Mouse (Mus musculus): Measurements from ENCODE around the gene Gramd1b. TPM values are rescaled to one million over a fixed set of nuclear protein-coding genes. Genes with fewer than 3 reads are reported as not detected.

Gene Gramd1b
- polyA plus RNA-seq (2015; fragmentation: Nextera tagmentation; extraction: Ambion mirVana) = 3.0 and 3.9 TPM in 2 replicates

DNA sequence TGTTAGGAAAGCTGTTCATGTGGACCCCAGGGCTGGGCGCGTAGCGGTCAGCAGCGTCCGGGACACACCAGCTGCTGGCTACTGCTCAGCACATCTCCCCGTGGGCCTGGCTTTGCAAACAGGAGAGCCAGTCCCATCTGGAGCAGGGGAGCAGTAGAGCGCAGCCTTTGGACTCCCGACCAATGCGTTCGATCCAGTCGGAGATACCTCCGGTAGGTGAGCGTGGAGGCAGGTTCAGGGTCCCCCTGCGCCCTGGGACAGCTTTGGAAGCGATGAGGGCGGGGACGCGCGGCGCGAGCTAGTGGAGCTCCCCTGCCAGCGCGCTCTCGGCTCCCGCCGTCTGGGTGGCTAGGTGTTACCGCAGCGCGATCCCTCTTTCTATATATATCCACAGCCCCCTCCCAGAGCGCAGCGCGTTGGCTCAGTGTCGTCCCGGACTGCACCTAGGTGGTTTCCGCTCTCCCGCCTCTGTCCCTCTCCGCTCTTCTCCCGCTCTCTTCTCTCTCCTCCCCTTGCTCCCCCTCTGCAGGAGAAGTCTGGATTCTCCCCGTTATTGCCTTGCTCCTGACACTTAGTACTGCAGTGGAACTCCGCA is at the start of gene Gramd1b:
TSS of gene Gramd1b (minus strand) at position 357 of the 595 bp plus-strand sequence.
- Histone ChIP-seq H3K36me3 (no peaks in the 10 kb centered on the region), H3K27me3 (replicated peaks) (peaks cover 21% of the 10 kb centered on the region), H3K4me3 (replicated peaks) (peak within 1 kb of the TSS; percentile 40), H3K27ac (no peak within 1 kb of the TSS), H3K4me1 (replicated peaks) (0 out of 2 replicates have a peak, but pooled peaks cover 7% of the 10 kb centered on the region), H3K9ac (peak within 1 kb of the TSS; percentile 29), H3K9me3 (no peaks in the 10 kb centered on the region), H3K4me2 (replicated peaks) (peak within 1 kb of the TSS; percentile 85)
- ATAC-seq = peak; percentile 73
- under 1% methylated on average over 40 of the region's 40 CpGs for WGBS

DNA sequence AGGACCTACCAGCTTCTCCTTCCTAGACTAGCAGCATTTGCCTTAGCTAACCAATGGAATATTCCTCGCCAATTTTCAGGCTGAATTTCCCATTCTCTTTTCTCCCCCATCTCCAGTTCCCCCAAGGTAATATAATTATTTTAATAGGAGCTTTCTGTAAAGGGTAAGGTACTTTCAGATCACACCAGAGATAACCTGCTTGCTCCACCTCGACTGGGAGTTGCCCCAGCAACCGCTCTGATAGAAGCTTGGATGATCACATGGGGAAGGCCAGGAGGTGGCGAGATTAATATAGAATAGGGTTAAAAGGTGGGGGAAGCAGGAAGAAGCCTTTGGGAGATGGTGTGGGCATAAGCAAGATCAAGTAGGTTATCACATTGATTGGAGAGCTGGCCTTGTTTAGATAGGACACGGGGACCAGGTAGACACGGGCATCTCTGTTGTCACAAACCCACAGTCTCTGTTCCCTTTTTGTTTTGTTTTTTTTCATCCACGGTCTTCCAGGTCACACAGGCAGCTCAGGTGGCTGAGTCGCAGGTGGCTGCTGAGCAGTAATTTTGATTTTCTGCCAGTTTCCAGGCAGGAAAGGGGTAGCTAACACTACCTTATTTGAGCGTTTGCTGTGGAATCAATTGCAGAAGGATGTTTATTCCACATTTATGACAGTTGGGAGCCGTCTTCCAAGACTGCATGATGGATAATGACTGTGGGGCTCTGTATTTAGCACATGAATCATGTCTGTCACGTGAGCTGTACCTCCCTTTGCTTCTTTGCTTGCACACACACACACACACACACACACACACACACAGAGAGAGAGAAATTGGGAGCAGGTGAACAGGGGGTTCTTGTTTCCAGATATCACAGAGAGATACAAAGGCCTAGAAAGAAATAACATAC is 47.8 kb upstream of the Gramd1b start:
- Histone ChIP-seq H3K27ac (no peak overlapping the region), H3K4me3 (replicated peaks) (no peak overlapping the region), H3K4me2 (replicated peaks) (no peak overlapping the region), H3K9me3 (no peaks in the 10 kb centered on the region), H3K9ac (no peak overlapping the region), H3K27me3 (replicated peaks) (no peaks in the 10 kb centered on the region), H3K4me1 (replicated peaks) (no peaks in the 10 kb centered on the region; the same call in 1 of the 2 replicates), H3K36me3 (no peaks in the 10 kb centered on the region)
- ATAC-seq = no peak
- WGBS = 52% methylated on average over 11 of the region's 11 CpGs

DNA sequence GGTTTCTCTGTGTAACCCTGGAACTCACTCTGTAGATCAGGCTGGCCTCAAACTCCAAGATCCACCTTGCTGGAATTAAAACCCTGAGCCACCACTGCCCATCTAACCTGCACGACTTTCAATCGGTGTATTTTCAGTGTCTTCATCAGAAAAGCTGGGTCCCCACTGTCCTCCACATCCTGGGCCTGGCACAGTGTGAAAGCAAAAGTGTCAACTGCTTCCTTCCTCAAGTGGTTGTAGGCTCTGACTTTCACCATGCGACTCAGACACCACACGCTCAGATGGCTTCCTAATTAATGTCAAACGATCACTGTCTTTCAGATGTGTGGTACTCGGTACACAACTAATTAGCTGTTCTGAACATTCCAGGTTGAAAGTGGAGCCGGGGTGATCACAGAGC is 45.9 kb upstream of the Gramd1b start:
- Histone ChIP-seq H3K27ac (no peak overlapping the region), H3K4me2 (replicated peaks) (no peak overlapping the region), H3K4me1 (replicated peaks) (no peaks in the 10 kb centered on the region; the same call in 1 of the 2 replicates), H3K36me3 (no peaks in the 10 kb centered on the region), H3K4me3 (replicated peaks) (no peak overlapping the region), H3K9me3 (no peaks in the 10 kb centered on the region), H3K27me3 (replicated peaks) (no peaks in the 10 kb centered on the region), H3K9ac (no peak overlapping the region)
- ATAC-seq = no peak
- WGBS = 80% methylated on average over 7 of the region's 7 CpGs

DNA sequence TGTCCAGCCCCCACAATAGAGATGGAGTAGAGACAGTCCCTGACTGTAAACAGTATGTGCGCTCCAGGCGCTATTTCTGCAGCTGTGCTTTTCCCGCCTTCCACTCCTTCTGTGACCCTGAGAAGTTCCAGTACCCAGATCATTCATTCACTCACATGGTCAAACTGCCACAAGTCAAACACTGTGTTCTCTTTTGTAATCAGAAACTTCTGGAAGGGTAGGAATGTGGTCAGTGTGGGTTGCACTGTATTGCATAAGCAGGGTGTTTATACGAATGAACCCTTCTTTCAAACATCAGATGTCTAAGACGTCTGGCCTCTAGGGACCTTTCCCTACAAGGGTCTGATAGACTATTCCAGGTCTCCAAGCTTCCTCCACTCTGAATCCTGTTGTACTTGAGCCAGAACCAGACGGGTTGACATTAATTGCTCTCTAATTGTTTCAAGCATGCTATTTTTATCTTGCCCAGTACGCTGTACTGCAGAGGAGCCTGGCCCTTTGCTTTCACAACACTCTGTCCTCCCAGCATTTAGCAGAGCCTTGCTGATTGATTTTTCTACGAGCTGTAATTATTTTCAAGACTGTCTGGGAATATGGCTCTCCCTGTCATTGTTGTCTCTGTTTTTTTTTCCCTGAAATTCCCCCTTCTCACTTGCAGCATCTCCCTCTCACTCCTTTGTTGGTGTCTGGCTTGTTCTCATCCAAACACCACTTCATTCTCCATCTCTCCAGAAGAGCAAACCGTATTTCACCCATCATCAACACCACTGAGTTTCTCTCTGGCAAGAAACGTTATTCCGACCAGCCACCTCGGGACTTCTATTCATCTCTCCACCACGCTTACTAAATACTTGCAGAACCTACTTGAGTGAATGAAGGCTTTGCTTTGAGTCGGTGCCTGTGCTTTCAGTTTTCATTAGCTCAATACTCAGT is 44.1 kb upstream of the Gramd1b start:
- ATAC-seq = peak; percentile 77
- no peak overlapping the region for H3K27ac ChIP-seq
- H3K4me2 ChIP-seq (replicated peaks) = no peak overlapping the region
- no peaks in the 10 kb centered on the region for H3K9me3 ChIP-seq
- no peaks in the 10 kb centered on the region for H3K36me3 ChIP-seq
- H3K9ac ChIP-seq = no peak overlapping the region
- H3K27me3 ChIP-seq (replicated peaks) = no peaks in the 10 kb centered on the region
- 35% methylated on average over 14 of the region's 14 CpGs for WGBS
- no peak overlapping the region for H3K4me3 ChIP-seq (replicated peaks)
- H3K4me1 ChIP-seq (replicated peaks) = no peaks in the 10 kb centered on the region; the same call in 1 of the 2 replicates

- 65% methylated on average over 2 of the region's 2 CpGs for WGBS
- no peak for ATAC-seq
Measured at GRCm38 (mm10) chr9:40571280-40571679, 40.1 kb upstream of the Gramd1b start.

GRCm38 (mm10) chr9:40568070-40568469 is 36.9 kb upstream of the Gramd1b start:
- Histone ChIP-seq H3K4me1 (replicated peaks) (no peaks in the 10 kb centered on the region), H3K9me3 (no peaks in the 10 kb centered on the region), H3K27ac (no peak overlapping the region), H3K4me2 (replicated peaks) (no peak overlapping the region), H3K4me3 (replicated peaks) (no peak overlapping the region), H3K36me3 (no peaks in the 10 kb centered on the region), H3K27me3 (replicated peaks) (no peaks in the 10 kb centered on the region), H3K9ac (no peak overlapping the region)
- WGBS = 67% methylated on average over 8 of the region's 8 CpGs
- no peak for ATAC-seq

More at GRCm38 (mm10) chr9:40571280-40571679, 40.1 kb upstream of the Gramd1b start:
- Histone ChIP-seq H3K4me1 (replicated peaks) (no peaks in the 10 kb centered on the region; the same call in 1 of the 2 replicates), H3K27ac (no peak overlapping the region), H3K9ac (no peak overlapping the region), H3K36me3 (no peaks in the 10 kb centered on the region), H3K27me3 (replicated peaks) (no peaks in the 10 kb centered on the region), H3K9me3 (no peaks in the 10 kb centered on the region), H3K4me3 (replicated peaks) (no peak overlapping the region), H3K4me2 (replicated peaks) (no peak overlapping the region)

DNA sequence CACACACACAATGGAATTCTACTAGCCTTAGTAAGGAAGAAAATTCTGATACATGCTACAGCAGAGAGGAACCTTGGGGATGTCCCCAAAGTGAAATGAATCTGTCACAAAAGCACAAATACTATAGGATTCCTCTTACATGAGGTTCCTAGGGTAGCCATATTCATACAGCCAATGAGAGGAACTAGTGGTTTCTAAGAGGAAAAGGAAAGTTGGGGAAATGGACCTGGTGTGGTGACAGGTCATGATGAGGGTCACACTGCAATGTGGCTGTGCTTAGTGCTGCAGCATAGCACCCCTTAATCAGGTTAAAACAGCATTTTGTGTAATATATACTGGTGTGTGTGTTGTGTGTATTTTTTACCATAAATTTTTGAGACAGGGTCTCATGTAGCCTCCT is 32.6 kb upstream of the Gramd1b start:
- Histone ChIP-seq H3K9me3 (no peaks in the 10 kb centered on the region), H3K4me3 (replicated peaks) (no peak overlapping the region)
- no peak for ATAC-seq

DNA sequence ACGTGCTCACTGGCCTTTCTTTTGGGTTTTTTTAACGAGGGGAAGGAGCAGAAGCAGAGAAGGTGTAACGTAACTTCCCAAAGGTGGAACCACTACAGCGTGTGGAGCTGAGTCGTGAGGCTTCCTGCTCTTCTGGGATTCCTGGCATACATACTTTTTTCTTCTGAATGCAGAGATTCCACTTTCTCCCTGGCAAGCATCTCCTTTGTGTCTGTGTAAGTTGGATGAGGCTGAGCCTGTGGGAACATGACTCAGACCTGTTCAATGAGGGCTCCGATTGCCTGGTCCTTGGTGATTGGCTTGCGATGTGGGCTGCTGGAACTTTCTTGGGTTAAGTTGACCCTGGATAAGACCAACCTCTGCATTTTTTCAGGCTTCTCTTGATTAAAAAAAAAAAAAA is 28.5 kb upstream of the Gramd1b start:
- H3K4me3 ChIP-seq (replicated peaks) = no peak overlapping the region
- ATAC-seq = no peak
- 78% methylated on average over 7 of the region's 7 CpGs for WGBS
- H3K9me3 ChIP-seq = no peaks in the 10 kb centered on the region
- no peak overlapping the region for H3K4me2 ChIP-seq (replicated peaks)
- no peak overlapping the region for H3K27ac ChIP-seq
- H3K36me3 ChIP-seq = no peaks in the 10 kb centered on the region
- H3K27me3 ChIP-seq (replicated peaks) = no peaks in the 10 kb centered on the region
- no peaks in the 10 kb centered on the region for H3K4me1 ChIP-seq (replicated peaks)
- no peak overlapping the region for H3K9ac ChIP-seq

More for the DNA sequence above, 32.6 kb upstream of the Gramd1b start:
- H3K36me3 ChIP-seq = no peaks in the 10 kb centered on the region
- H3K27ac ChIP-seq = no peak overlapping the region
- H3K4me2 ChIP-seq (replicated peaks) = no peak overlapping the region
- no peak overlapping the region for H3K9ac ChIP-seq
- H3K4me1 ChIP-seq (replicated peaks) = no peaks in the 10 kb centered on the region
- no peaks in the 10 kb centered on the region for H3K27me3 ChIP-seq (replicated peaks)

DNA sequence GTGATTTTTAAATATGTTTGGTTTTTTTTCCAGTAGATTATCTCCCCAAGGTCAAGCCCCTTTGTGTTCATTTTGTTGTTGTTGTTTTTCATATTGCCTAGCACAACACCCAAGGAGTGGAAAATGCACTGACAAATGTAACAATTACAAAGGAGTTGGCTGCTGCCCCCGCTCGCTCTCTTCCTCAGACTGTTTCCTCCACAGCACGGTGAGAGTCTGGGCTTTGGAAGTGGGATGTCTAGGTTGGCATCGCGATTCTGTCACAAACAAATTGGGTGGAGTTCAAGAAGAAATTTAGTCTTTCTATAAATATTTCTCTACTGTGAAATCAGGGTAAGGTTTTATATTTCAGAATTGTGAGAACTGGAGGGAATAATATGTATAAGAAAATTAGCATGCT is 26.6 kb upstream of the Gramd1b start:
- H3K27me3 ChIP-seq (replicated peaks) = no peaks in the 10 kb centered on the region
- no peak for ATAC-seq
- H3K27ac ChIP-seq = no peak overlapping the region
- WGBS = 80% methylated on average over 5 of the region's 5 CpGs
- H3K36me3 ChIP-seq = no peaks in the 10 kb centered on the region
- no peak overlapping the region for H3K4me3 ChIP-seq (replicated peaks)
- no peak overlapping the region for H3K9ac ChIP-seq
- H3K4me2 ChIP-seq (replicated peaks) = no peak overlapping the region
- no peaks in the 10 kb centered on the region for H3K9me3 ChIP-seq
- no peaks in the 10 kb centered on the region for H3K4me1 ChIP-seq (replicated peaks)

GRCm38 (mm10) chr9:40556396-40556795 is 25.2 kb upstream of the Gramd1b start:
- 65% methylated on average over 4 of the region's 4 CpGs for WGBS
- H3K36me3 ChIP-seq = no peaks in the 10 kb centered on the region
- no peak overlapping the region for H3K4me2 ChIP-seq (replicated peaks)
- ATAC-seq = no peak
- H3K27ac ChIP-seq = no peak overlapping the region
- H3K9ac ChIP-seq = no peak overlapping the region
- H3K4me3 ChIP-seq (replicated peaks) = no peak overlapping the region
- H3K4me1 ChIP-seq (replicated peaks) = no peaks in the 10 kb centered on the region
- H3K27me3 ChIP-seq (replicated peaks) = no peaks in the 10 kb centered on the region
- H3K9me3 ChIP-seq = no peaks in the 10 kb centered on the region

- Histone ChIP-seq H3K4me3 (replicated peaks) (no peak overlapping the region), H3K27me3 (replicated peaks) (no peaks in the 10 kb centered on the region), H3K4me1 (replicated peaks) (no peaks in the 10 kb centered on the region), H3K4me2 (replicated peaks) (no peak overlapping the region), H3K36me3 (no peaks in the 10 kb centered on the region), H3K9me3 (no peaks in the 10 kb centered on the region), H3K27ac (no peak overlapping the region), H3K9ac (no peak overlapping the region)
- WGBS = 59% methylated on average over 5 of the region's 5 CpGs
- no peak for ATAC-seq
Measured at GRCm38 (mm10) chr9:40555243-40555642, 24.1 kb upstream of the Gramd1b start.

DNA sequence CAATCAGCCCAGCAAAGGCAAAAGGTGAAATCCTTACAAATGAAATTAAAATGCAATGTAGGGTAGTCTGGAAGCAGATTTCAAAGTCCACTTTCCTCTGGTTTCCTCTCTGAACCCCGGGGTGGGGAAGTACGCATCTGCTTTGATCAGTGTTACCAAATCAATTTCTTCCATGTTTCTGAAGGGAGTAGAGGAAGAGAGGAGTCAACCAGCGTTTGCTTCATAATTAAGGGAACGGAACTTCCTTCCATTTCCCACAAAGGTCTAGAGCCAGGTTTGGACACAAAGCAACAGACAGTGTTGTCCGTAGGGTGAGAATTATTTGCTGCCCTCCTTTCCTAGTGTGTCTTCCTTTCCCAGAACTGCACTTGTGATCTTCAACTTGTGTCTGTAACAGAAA is 16.7 kb upstream of the Gramd1b start:
- no peaks in the 10 kb centered on the region for H3K27me3 ChIP-seq (replicated peaks)
- H3K4me3 ChIP-seq (replicated peaks) = no peak overlapping the region
- ATAC-seq = no peak
- 84% methylated on average over 5 of the region's 5 CpGs for WGBS
- no peaks in the 10 kb centered on the region for H3K4me1 ChIP-seq (replicated peaks)
- H3K9me3 ChIP-seq = no peaks in the 10 kb centered on the region
- H3K36me3 ChIP-seq = no peaks in the 10 kb centered on the region
- no peak overlapping the region for H3K9ac ChIP-seq
- no peak overlapping the region for H3K27ac ChIP-seq
- H3K4me2 ChIP-seq (replicated peaks) = no peak overlapping the region

All from intestine, embryonic 15.5 days (tissue).